Mouse (Mus musculus) megakaryocyte-erythroid progenitor cell, adult 5-6 weeks (primary cell): ENCODE data around the gene Krt79. TPM values are rescaled to one million over a fixed set of nuclear protein-coding genes. Genes with fewer than 3 reads are reported as not detected.

ENCODE experiments used
- ATAC-seq: replicated peaks from 2 replicates; pipeline ENCODE4 v1.8.0; 2016; ENCODE audit warnings: mild to moderate bottlenecking, inconsistent platforms; ENCODE audit not compliant: severe bottlenecking, poor library complexity, low FRiP score, low TSS enrichment
- total RNA-seq, 2 experiments: library from RNA; stranded (forward) in 1 of 2; stranded (reverse) in 1 of 2; fragments of 200-1000, 215-1000 nt in 1 of 2; fragments of >200 nt in 1 of 2; fragmentation: Nextera tagmentation in 1 of 2; gene quantifications; 2 replicates each; pipeline ENCODE4 v1.2.3; 2014 to 2017

Krt79 gene
- total RNA-seq, 2 experiments from 2014 or later = not detected

- ATAC-seq = no peak
These were observed 1.4 kb downstream of the Krt79 start for GRCm38 (mm10) chr15:101938600-101939308.

GRCm38 (mm10) chr15:101933024-101933423 is 7.1 kb downstream of the Krt79 start:
- no peak for ATAC-seq

DNA sequence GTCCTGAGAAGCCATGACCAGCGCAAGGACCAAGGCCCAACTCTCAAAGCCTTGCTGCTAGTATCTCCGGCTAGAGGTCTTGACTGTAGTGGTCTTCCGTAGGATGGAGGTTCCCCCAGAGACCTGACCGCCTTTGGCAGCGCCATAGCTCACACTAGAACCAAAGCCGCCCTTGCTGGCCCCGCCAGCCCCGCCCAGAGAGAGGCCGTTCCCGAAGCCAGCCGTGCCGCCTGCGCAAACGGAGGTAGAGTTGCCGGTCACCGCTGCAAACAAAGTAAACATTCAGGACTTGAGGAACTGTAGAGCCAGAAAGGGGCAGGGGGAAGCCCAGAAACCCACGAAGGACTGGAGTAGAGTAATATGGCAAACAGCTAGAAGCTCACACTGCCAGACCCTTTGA is 10.5 kb downstream of the Krt79 start:
- no peak for ATAC-seq

DNA sequence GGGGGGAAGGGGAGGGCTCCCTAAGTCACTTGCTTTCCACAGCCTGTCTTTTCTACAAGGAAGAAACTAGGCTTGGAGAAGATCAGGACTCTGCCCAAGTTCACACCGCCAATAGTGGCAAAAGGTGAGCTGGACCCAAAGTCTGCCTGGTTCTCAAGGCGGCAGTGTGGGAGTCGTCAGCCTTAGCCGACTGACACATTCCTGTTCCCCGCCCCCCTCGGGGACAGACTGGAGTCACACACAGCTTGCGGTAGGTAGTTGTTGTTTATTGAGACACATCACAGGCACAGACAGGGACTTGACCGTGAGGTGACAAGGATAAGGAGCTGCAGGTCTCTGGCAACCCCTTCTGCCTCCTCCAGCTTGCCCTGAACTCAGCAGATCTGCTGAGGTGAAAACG is 11.0 kb downstream of the Krt79 start:
- no peak for ATAC-seq

GRCm38 (mm10) chr15:101927340-101928080 is 12.6 kb downstream of the Krt79 start:
- ATAC-seq = no peak

GRCm38 (mm10) chr15:101925041-101925440 is 15.1 kb downstream of the Krt79 start:
- no peak for ATAC-seq

- no peak for ATAC-seq
These were observed 15.5 kb downstream of the Krt79 start, which contains the start of gene Krt4 for GRCm38 (mm10) chr15:101924635-101925034. Krt4 (minus strand) TSS chr15:101924735.

GRCm38 (mm10) chr15:101922296-101922695 is 17.8 kb downstream of the Krt79 start:
- no peak for ATAC-seq

GRCm38 (mm10) chr15:101916072-101916471 is 24.1 kb downstream of the Krt79 start:
- ATAC-seq = no peak

DNA sequence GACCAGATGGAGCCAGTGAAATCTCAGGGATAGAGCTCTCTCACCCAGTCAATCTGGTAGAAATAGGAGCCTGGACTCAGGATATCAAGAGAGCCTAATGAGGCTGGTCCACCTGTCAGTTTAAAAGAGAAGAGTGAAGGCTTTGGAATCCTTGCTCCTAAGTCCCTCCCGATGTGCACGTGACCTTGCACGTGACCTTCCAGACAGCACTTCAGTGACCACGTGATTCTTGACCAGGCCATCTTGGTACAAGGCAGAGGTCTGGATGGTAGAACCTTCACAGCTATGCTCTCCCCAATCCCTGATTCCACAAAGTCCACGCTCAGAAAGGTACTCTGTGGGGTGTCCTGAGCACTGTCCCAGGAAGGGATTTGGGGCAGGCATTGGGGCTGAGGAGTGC is 35.3 kb downstream of the Krt79 start:
- ATAC-seq = no peak

DNA sequence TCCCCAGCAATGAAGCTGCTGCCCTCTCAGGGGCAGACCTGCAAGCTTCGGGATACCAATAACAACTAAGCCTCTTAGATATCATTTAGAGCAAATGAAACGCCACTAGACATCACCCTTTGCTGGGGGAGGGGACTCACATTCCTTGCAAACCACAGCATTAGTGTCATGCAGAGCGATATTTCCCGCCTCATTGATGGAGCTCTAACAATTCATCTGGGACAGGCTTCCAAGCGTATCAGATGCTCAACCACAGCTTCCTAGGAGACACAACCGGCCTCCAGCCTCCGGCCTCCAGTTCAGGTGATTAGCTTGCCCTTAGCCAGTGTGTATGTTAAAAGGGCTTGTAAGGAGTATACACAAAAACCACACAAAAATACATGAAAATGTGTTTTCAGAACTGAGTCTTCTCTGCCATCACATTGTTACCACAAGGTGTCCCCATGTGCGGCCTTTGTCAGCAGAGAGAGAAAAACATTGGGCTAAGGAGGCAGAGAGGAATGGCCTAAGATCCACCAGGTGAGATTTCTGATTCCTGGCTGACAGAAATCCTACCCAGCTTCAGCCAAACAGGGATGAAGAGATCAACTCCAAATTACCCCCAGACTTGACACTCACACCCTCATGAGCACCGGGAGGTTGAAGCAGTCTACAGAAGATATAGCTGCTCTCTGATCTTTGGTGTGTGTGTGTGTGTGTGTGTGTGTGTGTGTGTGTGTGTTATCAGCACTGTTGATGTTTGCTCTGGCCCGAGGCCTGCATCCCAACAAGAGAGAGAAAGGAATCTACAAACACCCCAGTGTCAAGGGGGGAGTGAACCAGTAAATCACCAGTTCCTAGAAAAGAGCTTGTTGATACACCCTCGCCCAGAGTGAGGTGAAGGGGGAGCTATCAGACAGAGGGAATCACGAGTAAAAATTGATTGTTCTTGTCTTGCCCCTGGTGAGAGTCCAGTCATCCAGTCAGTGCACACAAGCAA is 37.7 kb downstream of the Krt79 start:
- no peak for ATAC-seq

DNA sequence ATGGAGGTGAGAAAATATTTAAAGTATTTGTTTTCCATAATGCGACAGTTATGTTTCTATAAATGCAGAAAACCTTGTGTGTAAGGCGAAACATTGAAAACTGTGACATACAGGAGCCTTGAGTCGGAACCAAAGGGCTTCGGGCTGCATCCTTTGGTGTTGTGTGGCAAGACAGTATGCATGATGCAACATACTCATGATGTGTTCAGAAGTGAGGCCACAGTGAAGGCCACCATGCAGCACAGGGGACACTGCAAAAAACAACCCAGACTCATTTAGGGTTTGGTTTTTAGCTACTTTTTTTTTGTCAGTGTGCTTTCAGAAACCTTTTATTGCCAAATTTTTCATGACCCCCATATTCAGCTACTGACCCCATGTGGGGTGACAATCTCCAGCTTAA is 44.9 kb downstream of the Krt79 start:
- no peak for ATAC-seq

DNA sequence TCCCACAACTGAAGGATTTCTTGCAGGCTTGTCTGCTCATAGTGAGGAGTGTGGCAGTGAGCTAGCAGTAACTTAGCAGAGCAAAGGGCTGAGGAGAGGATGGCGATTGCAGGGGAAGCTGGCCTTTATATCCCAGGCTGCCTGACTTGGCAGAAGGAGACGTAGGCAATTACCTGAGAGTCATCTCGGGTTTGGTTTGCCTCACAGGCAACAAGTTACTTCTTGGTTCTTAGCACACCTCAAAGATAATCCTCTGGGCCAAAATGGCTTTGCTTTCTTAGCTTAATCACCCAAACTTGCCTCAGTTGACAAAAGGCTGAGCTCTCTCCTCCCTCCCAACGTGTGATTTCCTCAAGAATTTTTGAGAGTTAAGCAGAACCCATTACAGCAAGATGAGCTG is 47.3 kb downstream of the Krt79 start, which contains the start of gene Krt76:
Krt76 (minus strand) TSS at position 101 of the 400 bp plus-strand sequence.
- no peak for ATAC-seq

DNA sequence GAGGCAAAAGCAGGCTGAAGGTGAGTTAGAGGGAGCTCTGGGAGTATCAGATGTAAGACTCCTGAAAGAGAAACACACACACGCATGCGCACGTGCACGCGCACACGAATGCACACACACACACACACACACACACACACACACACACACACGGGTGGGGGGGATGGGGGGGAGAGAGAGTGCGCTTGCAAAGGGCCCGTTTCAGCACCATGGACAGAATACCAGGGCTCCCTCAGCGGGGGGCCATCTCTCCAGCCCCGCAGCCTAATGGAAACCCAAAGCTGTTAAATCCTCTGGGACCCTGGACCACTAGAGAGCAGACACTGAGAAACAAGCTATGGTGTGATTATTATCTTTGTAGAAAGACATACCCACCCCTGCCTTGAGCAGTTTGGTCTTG is 60.3 kb downstream of the Krt79 start:
- ATAC-seq = no peak

Other genes starting within 250 kb of the Krt79 start
- not detected in 2 replicates for gene Krt6a, start 246.0 kb downstream of the Krt79 start, total RNA-seq (2014; fragmentation: Nextera tagmentation)
- gene Krt6a, start 246.0 kb downstream of the Krt79 start, total RNA-seq (2017) = not detected in 2 replicates
- not detected in 2 replicates for gene Krt5, start 227.4 kb downstream of the Krt79 start, total RNA-seq (2014; fragmentation: Nextera tagmentation)
- gene Krt5, start 227.4 kb downstream of the Krt79 start, total RNA-seq (2017) = not detected in 2 replicates
- gene Krt71, start 197.2 kb downstream of the Krt79 start, total RNA-seq (2014; fragmentation: Nextera tagmentation) = not detected in 2 replicates
- gene Krt71, start 197.2 kb downstream of the Krt79 start, total RNA-seq (2017) = not detected in 2 replicates
- not detected in 2 replicates for gene Krt72, start 153.9 kb downstream of the Krt79 start, total RNA-seq (2014; fragmentation: Nextera tagmentation)
- not detected in 2 replicates for gene Krt72, start 153.9 kb downstream of the Krt79 start, total RNA-seq (2017)
- not detected in 2 replicates for gene Krt73, start 138.0 kb downstream of the Krt79 start, total RNA-seq (2014; fragmentation: Nextera tagmentation)
- not detected in 2 replicates for gene Krt73, start 138.0 kb downstream of the Krt79 start, total RNA-seq (2017)
- gene Krt2, start 122.2 kb downstream of the Krt79 start, total RNA-seq (2014; fragmentation: Nextera tagmentation) = not detected in 2 replicates
- gene Krt2, start 122.2 kb downstream of the Krt79 start, total RNA-seq (2017) = not detected in 2 replicates
- not detected in 2 replicates for gene Krt1, start 89.5 kb downstream of the Krt79 start, total RNA-seq (2014; fragmentation: Nextera tagmentation)
- gene Krt1, start 89.5 kb downstream of the Krt79 start, total RNA-seq (2017) = not detected in 2 replicates
- gene Krt77, start 70.6 kb downstream of the Krt79 start, total RNA-seq (2014; fragmentation: Nextera tagmentation) = not detected in 2 replicates
- gene Krt77, start 70.6 kb downstream of the Krt79 start, total RNA-seq (2017) = not detected in 2 replicates
- gene Krt76, start 47.4 kb downstream of the Krt79 start, total RNA-seq (2014; fragmentation: Nextera tagmentation) = not detected in 2 replicates
- not detected in 2 replicates for gene Krt76, start 47.4 kb downstream of the Krt79 start, total RNA-seq (2017)
- not detected in 2 replicates for gene Krt4, start 15.6 kb downstream of the Krt79 start, total RNA-seq (2014; fragmentation: Nextera tagmentation)
- gene Krt4, start 15.6 kb downstream of the Krt79 start, total RNA-seq (2017) = not detected in 2 replicates
- not detected in 2 replicates for gene Krt78, start 14.0 kb upstream of the Krt79 start, total RNA-seq (2014; fragmentation: Nextera tagmentation)
- not detected in 2 replicates for gene Krt78, start 14.0 kb upstream of the Krt79 start, total RNA-seq (2017)
- gene Krt8, start 64.2 kb upstream of the Krt79 start, total RNA-seq (2014; fragmentation: Nextera tagmentation) = 0.17 and 1.5 TPM in 2 replicates
- gene Krt8, start 64.2 kb upstream of the Krt79 start, total RNA-seq (2017) = 0.27 TPM in 1 of 2 replicates, not detected in the other
- 8.3 TPM in 1 of 2 replicates, not detected in the other for gene Krt18, start 87.9 kb upstream of the Krt79 start, total RNA-seq (2014; fragmentation: Nextera tagmentation)
- 7.2 and 11.5 TPM in 2 replicates for gene Krt18, start 87.9 kb upstream of the Krt79 start, total RNA-seq (2017)
- 328 and 355 TPM in 2 replicates for gene Eif4b, start 133.4 kb upstream of the Krt79 start, total RNA-seq (2014; fragmentation: Nextera tagmentation)
- gene Eif4b, start 133.4 kb upstream of the Krt79 start, total RNA-seq (2017) = 527 and 549 TPM in 2 replicates
- gene Tns2, start 160.1 kb upstream of the Krt79 start, total RNA-seq (2014; fragmentation: Nextera tagmentation) = not detected in 2 replicates
- not detected in 2 replicates for gene Tns2, start 160.1 kb upstream of the Krt79 start, total RNA-seq (2017)
- 19.6 and 21.5 TPM in 2 replicates for gene Spryd3, start 195.9 kb upstream of the Krt79 start, total RNA-seq (2014; fragmentation: Nextera tagmentation)
- 14.4 and 18.7 TPM in 2 replicates for gene Spryd3, start 195.9 kb upstream of the Krt79 start, total RNA-seq (2017)
- not detected in 2 replicates for gene Igfbp6, start 204.0 kb upstream of the Krt79 start, total RNA-seq (2014; fragmentation: Nextera tagmentation)
- not detected in 2 replicates for gene Igfbp6, start 204.0 kb upstream of the Krt79 start, total RNA-seq (2017)
- 12.8 and 15.4 TPM in 2 replicates for gene Soat2, start 210.2 kb upstream of the Krt79 start, total RNA-seq (2014; fragmentation: Nextera tagmentation)
- 8.9 and 11.2 TPM in 2 replicates for gene Soat2, start 210.2 kb upstream of the Krt79 start, total RNA-seq (2017)